Mouse (Mus musculus) effector memory CD4-positive, alpha-beta T cell, adult 7 months (primary cell): ENCODE measurements around the gene Itga2b. TPM values are rescaled to one million over a fixed set of nuclear protein-coding genes. Genes with fewer than 3 reads are reported as not detected.

Source experiments
- polyA plus RNA-seq: library from polyadenylated mRNA; unstranded; fragments of 100-300 nt; shearing (Covaris generic); gene quantifications from one replicate; pipeline ENCODE4 v1.2.1, GENCODE M21; 2017

The Itga2b gene
- polyA plus RNA-seq, result 2.1 TPM

GRCm38 (mm10) chr11:102469648-102470357 is at the start of gene Itga2b:
Gene Itga2b (minus strand): TSS chr11:102470122.

GRCm38 (mm10) chr11:102447497-102447896 is 22.4 kb downstream of the Itga2b start, which contains the start of gene Fam171a2:
Gene Fam171a2 (minus strand): TSS chr11:102447682.

GRCm38 (mm10) chr11:102430121-102431017 is 39.6 kb downstream of the Itga2b start, which contains the start of gene Grn:
Gene Grn (plus strand): TSS chr11:102430315.

GRCm38 (mm10) chr11:102407834-102408215 is 62.1 kb downstream of the Itga2b start, which contains the start of gene Slc25a39:
Gene Slc25a39 (minus strand): TSS chr11:102407946.

Other genes starting within 250 kb of the Itga2b start
- 46.5 TPM for gene Hdac5, start 240.0 kb downstream of the Itga2b start, polyA plus RNA-seq
- gene BC030867, start 221.2 kb downstream of the Itga2b start, polyA plus RNA-seq, result 0.33 TPM
- gene Asb16, start 201.4 kb downstream of the Itga2b start, polyA plus RNA-seq, result not detected
- gene Tmub2, start 185.2 kb downstream of the Itga2b start, polyA plus RNA-seq, result 42.8 TPM
- gene Atxn7l3, start 173.5 kb downstream of the Itga2b start, polyA plus RNA-seq, result 15.0 TPM
- 113 TPM for gene Ubtf, start 150.4 kb downstream of the Itga2b start, polyA plus RNA-seq
- gene Slc4a1, start 103.9 kb downstream of the Itga2b start, polyA plus RNA-seq, result 0.09 TPM
- gene Rundc3a, start 76.7 kb downstream of the Itga2b start, polyA plus RNA-seq, result 4.2 TPM
- 46.6 TPM for gene Slc25a39, start 62.2 kb downstream of the Itga2b start, polyA plus RNA-seq
- gene Grn, start 39.8 kb downstream of the Itga2b start, polyA plus RNA-seq, result 28.8 TPM
- not detected for gene Fam171a2, start 22.4 kb downstream of the Itga2b start, polyA plus RNA-seq
- gene Gpatch8, start 86.3 kb upstream of the Itga2b start, polyA plus RNA-seq, result 61.6 TPM
- not detected for gene Gm11627, start 109.3 kb upstream of the Itga2b start, polyA plus RNA-seq
- not detected for gene Fzd2, start 134.3 kb upstream of the Itga2b start, polyA plus RNA-seq
- gene Meioc, start 193.6 kb upstream of the Itga2b start, polyA plus RNA-seq, result not detected
- gene Ccdc43, start 227.7 kb upstream of the Itga2b start, polyA plus RNA-seq, result 34.4 TPM